24 mouse cellular contexts compared by ENCODE assay signal in the genomic region with DNA sequence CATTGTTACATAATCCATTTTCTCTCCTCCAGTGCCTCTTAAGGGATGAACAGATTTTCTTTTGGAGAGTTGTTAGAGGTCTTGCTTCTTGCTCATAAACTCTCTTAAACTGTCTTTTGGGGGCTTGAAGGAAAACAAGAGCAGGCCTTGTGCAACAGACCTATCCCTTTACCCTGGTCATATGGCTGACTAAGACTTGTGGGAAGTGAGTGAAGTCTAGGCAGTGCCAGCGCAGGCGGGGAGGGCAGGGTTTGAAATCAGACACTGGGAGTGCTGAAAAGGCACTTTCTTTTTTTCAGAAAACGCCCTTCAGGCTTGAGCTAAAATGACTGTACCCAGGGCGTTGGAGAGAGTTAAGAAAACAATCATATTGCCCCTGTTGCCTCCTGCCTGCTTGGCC. TPM values are rescaled to one million over a fixed set of nuclear protein-coding genes. Genes with fewer than 3 reads are reported as not detected.
DNase-seq lines count a peak whose midpoint lies in the region; ATAC-seq and TF ChIP-seq lines count a peak whose summit lies in the region.
"Had no signal": no experiment of that assay in that cellular context is flagged by ENCODE, and none has a peak within 500 bp of the region (broad histone marks: within the 10 kb centered on the region; RNA-seq: fewer than 3 reads in every experiment).

No protein-coding gene starts in this region.

- H3K9ac ChIP-seq in kidney, postnatal 0 days (ENCODE audit: low read depth, low read length), result no peak overlapping the region
- no peak overlapping the region for H3K9ac ChIP-seq in kidney, embryonic 15.5 days
- H3K9ac ChIP-seq: embryonic facial prominence, embryonic 12.5 days; heart, embryonic 12.5 days; limb, embryonic 12.5 days; liver, embryonic 15.5 days; neural tube, embryonic 12.5 days had no signal

- H3K4me1 ChIP-seq in kidney, postnatal 0 days (replicated peaks; ENCODE audit: insufficient read depth, low read length), result no peaks in the 10 kb centered on the region
- H3K4me1 ChIP-seq in kidney, embryonic 15.5 days, result no peaks in the 10 kb centered on the region
- 0 out of 2 replicates have a peak, but pooled peaks cover 7% of the 10 kb centered on the region for H3K4me1 ChIP-seq in embryonic facial prominence, embryonic 10.5 days
- H3K4me1 ChIP-seq: heart, embryonic 12.5 days; limb, embryonic 12.5 days; liver, embryonic 15.5 days; neural tube, embryonic 12.5 days had no signal

- H3K36me3 ChIP-seq in kidney, postnatal 0 days (ENCODE audit: insufficient read depth, low read length), result no peaks in the 10 kb centered on the region
- H3K36me3 ChIP-seq in kidney, embryonic 15.5 days, result no peaks in the 10 kb centered on the region
- no peaks in the 10 kb centered on the region for H3K36me3 ChIP-seq in embryonic facial prominence, embryonic 10.5 days (replicated peaks)
- H3K36me3 ChIP-seq: embryonic facial prominence, embryonic 12.5 days; heart, embryonic 12.5 days; limb, embryonic 12.5 days; liver, embryonic 15.5 days; neural tube, embryonic 12.5 days had no signal

- DNase-seq in kidney, postnatal 0 days (ENCODE audit: low spot score), result peak; percentile 15
- DNase-seq in B cell, adult 2 months, result peak; percentile 38 to 46
- peak; percentile 14 for DNase-seq in embryonic facial prominence, embryonic 10.5 days (ENCODE audit: low spot score)
- DNase-seq in skeletal muscle tissue, adult 2 months (ENCODE audit: low read depth, low spot score), result peak; percentile 4
- no peak for DNase-seq in layer of hippocampus, postnatal 14 days (ENCODE audit: low spot score in 2 of 2)
- no peak for DNase-seq in frontal cortex, adult 2 months (ENCODE audit: extremely low spot score in 1 of 2, low spot score in 1 of 2)
- no peak for DNase-seq in layer of hippocampus, adult 11-12 months (ENCODE audit: low spot score)
- DNase-seq: adrenal gland, adult 8-10 months; cerebellum, adult 2 months; gastrocnemius, postnatal 36 days; heart, postnatal 36 days; kidney, adult 9 months had no signal

- H3K4me2 ChIP-seq in kidney, postnatal 0 days (ENCODE audit: low read length), result no peak overlapping the region
- H3K4me2 ChIP-seq in kidney, embryonic 15.5 days, result no peak overlapping the region
- H3K4me2 ChIP-seq: embryonic facial prominence, embryonic 12.5 days; heart, embryonic 12.5 days; limb, embryonic 12.5 days; liver, embryonic 15.5 days; neural tube, embryonic 12.5 days had no signal

- no peak overlapping the region for H3K4me3 ChIP-seq in kidney, postnatal 0 days (replicated peaks; ENCODE audit: low read depth, low read length)
- H3K4me3 ChIP-seq in kidney, embryonic 15.5 days (replicated peaks), result no peak overlapping the region
- no peak overlapping the region for H3K4me3 ChIP-seq in embryonic facial prominence, embryonic 10.5 days
- H3K4me3 ChIP-seq: embryonic facial prominence, embryonic 12.5 days; heart, embryonic 12.5 days; limb, embryonic 12.5 days; liver, embryonic 15.5 days; neural tube, embryonic 12.5 days had no signal

- ATAC-seq in kidney, postnatal 0 days (replicated peaks; ENCODE audit: low FRiP score, low read depth), result no peak
- ATAC-seq in kidney, embryonic 15.5 days (replicated peaks; ENCODE audit: low FRiP score), result no peak
- ATAC-seq: inflammation-experienced regulatory T-cells, adult 6 months; midbrain, embryonic 16.5 days had no signal

- H3K27ac ChIP-seq in kidney, postnatal 0 days, result no peak overlapping the region
- no peak overlapping the region for H3K27ac ChIP-seq in kidney, embryonic 15.5 days
- H3K27ac ChIP-seq in embryonic facial prominence, embryonic 10.5 days (replicated peaks), result no peak overlapping the region
- H3K27ac ChIP-seq: embryonic facial prominence, embryonic 12.5 days; limb, embryonic 12.5 days; liver, embryonic 15.5 days; macrophage; neural tube, embryonic 12.5 days had no signal

- H3K9me3 ChIP-seq in kidney, postnatal 0 days (replicated peaks; ENCODE audit: low read length), result no peaks in the 10 kb centered on the region
- H3K9me3 ChIP-seq in kidney, embryonic 15.5 days (replicated peaks), result no peaks in the 10 kb centered on the region
- no peaks in the 10 kb centered on the region for H3K9me3 ChIP-seq in embryonic facial prominence, embryonic 10.5 days
- H3K9me3 ChIP-seq: embryonic facial prominence, embryonic 12.5 days; heart, embryonic 12.5 days; limb, embryonic 12.5 days; liver, embryonic 15.5 days; neural tube, embryonic 12.5 days had no signal

- WGBS in kidney, postnatal 0 days, result 16% methylated on average over 4 of the region's 4 CpGs
- 16% methylated on average over 4 of the region's 4 CpGs for WGBS in kidney, embryonic 15.5 days
- WGBS in embryonic facial prominence, embryonic 10.5 days, result 33% methylated on average over 4 of the region's 4 CpGs

- TF ChIP-seq CTCF in kidney, postnatal 0 days (IDR thresholded peaks at IDR 0.05; ENCODE audit: low read depth), result no peak

- no peaks in the 10 kb centered on the region for H3K27me3 ChIP-seq in kidney, postnatal 0 days (ENCODE audit: insufficient read depth, low read length)
- H3K27me3 ChIP-seq in kidney, embryonic 15.5 days, result no peaks in the 10 kb centered on the region
- no peaks in the 10 kb centered on the region for H3K27me3 ChIP-seq in embryonic facial prominence, embryonic 10.5 days (replicated peaks; ENCODE audit: low read depth, poor library complexity, severe bottlenecking)
- H3K27me3 ChIP-seq: embryonic facial prominence, embryonic 12.5 days; heart, embryonic 12.5 days; limb, embryonic 12.5 days; liver, embryonic 15.5 days; neural tube, embryonic 12.5 days had no signal

RNA-seq across cellular contexts. Expression of a gene that starts 1.8 kb away (rescaled TPM):
- not detected in 2 replicates for polyA plus RNA-seq in kidney, postnatal 0 days (2015; fragmentation: Nextera tagmentation; extraction: Ambion mirVana)
- polyA plus RNA-seq in kidney, embryonic 15.5 days (2015; fragmentation: Nextera tagmentation; extraction: Ambion mirVana), result 0.08 TPM in 1 of 2 replicates, not detected in the other
- polyA plus RNA-seq in embryonic facial prominence, embryonic 10.5 days (2016; fragmentation: Nextera tagmentation; extraction: Ambion mirVana), result not detected in 2 replicates
- total RNA-seq in layer of hippocampus, postnatal 14 days (2021), result not detected
- 0.22 and 0.23 TPM in 2 replicates for polyA plus RNA-seq in frontal cortex, adult 2 months (2012; rRNA removed)
- total RNA-seq: left cerebral cortex, adult 18-20 months had no signal
- polyA plus RNA-seq: embryonic facial prominence, embryonic 12.5 days; forebrain, embryonic 11.5 days; heart, embryonic 12.5 days; limb, embryonic 12.5 days; neural tube, embryonic 12.5 days had no signal

RNA-seq across cellular contexts. Expression of a gene that starts 50.0 kb away (rescaled TPM):
- not detected in 2 replicates for polyA plus RNA-seq in kidney, postnatal 0 days (2015; fragmentation: Nextera tagmentation; extraction: Ambion mirVana)
- polyA plus RNA-seq in kidney, embryonic 15.5 days (2015; fragmentation: Nextera tagmentation; extraction: Ambion mirVana), result 0.01 and 0.03 TPM in 2 replicates
- 0.01 TPM in 2 replicates for polyA plus RNA-seq in embryonic facial prominence, embryonic 10.5 days (2016; fragmentation: Nextera tagmentation; extraction: Ambion mirVana)
- total RNA-seq in layer of hippocampus, postnatal 14 days (2021), result not detected
- polyA plus RNA-seq in frontal cortex, adult 2 months (2012; rRNA removed), result 0.02 TPM in 1 of 2 replicates, not detected in the other
- total RNA-seq: adrenal gland, adult 8-10 months; gastrocnemius, postnatal 36 days; heart, postnatal 36 days; layer of hippocampus, adult 18-20 months; left cerebral cortex, adult 18-20 months had no signal
- polyA plus RNA-seq: forebrain, embryonic 11.5 days; heart, embryonic 12.5 days; inflammation-experienced regulatory T-cells, adult 6 months; liver, embryonic 15.5 days; macrophage had no signal

Comparison
In these comparisons a context has a peak if more than half of its experiments do, and no peak if none do; other contexts are left out.
1. DNase-seq: peak in kidney, postnatal 0 days (single experiment), B cell, adult 2 months (2 of 2), embryonic facial prominence, embryonic 10.5 days (single experiment) and skeletal muscle tissue, adult 2 months (single experiment); none in layer of hippocampus, postnatal 14 days (0 of 2), frontal cortex, adult 2 months (0 of 2) and layer of hippocampus, adult 11-12 months (single experiment).